Mouse (Mus musculus) CH12.LX (cell line): Measurements from ENCODE around the gene Ttll5. TPM values are rescaled to one million over a fixed set of nuclear protein-coding genes. Genes with fewer than 3 reads are reported as not detected.
A peak's percentile ranks its signal among the peaks of the same experiment; 100 is the strongest.

Experiments used
- DNase-seq: peaks from one replicate; pipeline ENCODE4 v3.0.0-alpha.2; 2013; ENCODE audit errors: extremely low read depth
- H3K27ac ChIP-seq: 2 replicates; pipeline ENCODE4 v1.5.1; 2012; ENCODE audit warnings: low read depth, mild to moderate bottlenecking, control low read depth, moderate library complexity; ENCODE audit not compliant: insufficient read depth
- H3K27me3 ChIP-seq: replicated peaks from 2 replicates; pipeline ENCODE3; 2012; ENCODE audit warnings: inconsistent platforms
- H3K36me3 ChIP-seq, 2 experiments: replicated peaks in 1 of 2; 2 replicates each; pipeline versions ENCODE3 to v1.6.1; 2012; ENCODE audit warnings: inconsistent platforms in 1 of 2, low read length in 1 of 2, mild to moderate bottlenecking in 1 of 2, mixed read lengths in 1 of 2, moderate library complexity in 1 of 2; ENCODE audit not compliant: control insufficient read depth in 1 of 2, insufficient read depth in 1 of 2
- H3K4me1 ChIP-seq, 2 experiments: 2 replicates each; pipeline ENCODE4 v1.6.1; 2012; ENCODE audit warnings: inconsistent platforms in 1 of 2, moderate library complexity in 1 of 2; ENCODE audit not compliant: insufficient read depth in 2 of 2, control insufficient read depth in 1 of 2
- H3K4me2 ChIP-seq: 2 replicates; pipeline ENCODE4 v1.6.1; 2012; ENCODE audit warnings: low read depth, mild to moderate bottlenecking, control low read depth; ENCODE audit not compliant: poor library complexity, insufficient read depth, severe bottlenecking
- H3K4me3 ChIP-seq, 3 experiments: fragments of 150-350 bp in 1 of 3; sonication (generic) in 1 of 3; replicated peaks in 1 of 3; 2 replicates each; pipeline versions ENCODE3 to v1.5.1; 2011 to 2012; ENCODE audit warnings: low read depth in 2 of 3, low read length in 2 of 3, mild to moderate bottlenecking in 2 of 3, moderate library complexity in 2 of 3, control low read depth in 1 of 3, improper control_type of control experiment in 1 of 3, inconsistent platforms in 1 of 3, mixed read lengths in 1 of 3; ENCODE audit not compliant: poor library complexity in 1 of 3
- H3K79me2 ChIP-seq: replicated peaks from 2 replicates; pipeline ENCODE4 v1.6.1; 2012; ENCODE audit warnings: mild to moderate bottlenecking, moderate library complexity; ENCODE audit not compliant: control insufficient read depth, poor library complexity, insufficient read depth, severe bottlenecking; ENCODE audit errors: extremely low read depth
- H3K9ac ChIP-seq: 2 replicates; pipeline ENCODE4 v1.6.1; 2012; ENCODE audit warnings: low read depth, mild to moderate bottlenecking, control low read depth, moderate library complexity; ENCODE audit not compliant: insufficient read depth
- H3K9me3 ChIP-seq: replicated peaks from 2 replicates; pipeline ENCODE3; 2012; ENCODE audit warnings: low read length, inconsistent platforms, mixed read lengths
- BHLHE40 ChIP-seq: IDR thresholded peaks from 2 replicates; pipeline ENCODE4 v1.6.1; 2011; ENCODE audit warnings: mild to moderate bottlenecking, low read depth, low read length, improper control_type of control experiment
- CHD2 ChIP-seq: IDR thresholded peaks from 2 replicates; pipeline ENCODE4 v1.6.1; 2011; ENCODE audit warnings: low read length, improper control_type of control experiment
- E2F4 ChIP-seq: IDR thresholded peaks from 2 replicates; pipeline ENCODE4 v1.6.1; 2011; ENCODE audit warnings: low read depth, low read length, improper control_type of control experiment; ENCODE audit not compliant: insufficient replicate concordance
- ELF1 ChIP-seq: IDR thresholded peaks from 2 replicates; pipeline ENCODE4 v1.6.1; 2014; ENCODE audit warnings: low read depth, mild to moderate bottlenecking, inconsistent platforms, low read length, improper control_type of control experiment
- GABPA ChIP-seq: IDR thresholded peaks from 2 replicates; pipeline ENCODE4 v1.6.1; 2012; ENCODE audit warnings: low read depth, low read length, improper control_type of control experiment, inconsistent platforms; ENCODE audit not compliant: insufficient replicate concordance
- JUN ChIP-seq: IDR thresholded peaks from 2 replicates; pipeline ENCODE4 v1.6.1; 2011; ENCODE audit warnings: low read depth, mild to moderate bottlenecking, low read length, improper control_type of control experiment, moderate library complexity; ENCODE audit not compliant: insufficient read depth
- JUND ChIP-seq: conservative IDR thresholded peaks from 2 replicates; pipeline ENCODE4 v1.6.1; 2011; ENCODE audit warnings: low read depth, low read length, improper control_type of control experiment
- KAT2A ChIP-seq: IDR thresholded peaks from 2 replicates; pipeline ENCODE4 v1.6.1; 2012; ENCODE audit warnings: low read length, improper control_type of control experiment, inconsistent platforms; ENCODE audit not compliant: insufficient replicate concordance
- MAFK ChIP-seq: IDR thresholded peaks from 2 replicates; pipeline ENCODE4 v1.6.1; 2011; ENCODE audit warnings: low read length, improper control_type of control experiment; ENCODE audit not compliant: insufficient replicate concordance
- MAX ChIP-seq: IDR thresholded peaks from 2 replicates; pipeline ENCODE4 v1.6.1; 2011; ENCODE audit warnings: low read length, improper control_type of control experiment
- MAZ ChIP-seq: IDR thresholded peaks from 2 replicates; pipeline ENCODE4 v1.6.1; 2012; ENCODE audit warnings: low read depth, mild to moderate bottlenecking, inconsistent platforms, low read length, improper control_type of control experiment, moderate library complexity
- MEF2A ChIP-seq: IDR thresholded peaks from 2 replicates; pipeline ENCODE4 v1.6.1; 2014; ENCODE audit warnings: low read depth, mild to moderate bottlenecking, inconsistent platforms, low read length, improper control_type of control experiment, borderline replicate concordance
- MYC ChIP-seq: IDR thresholded peaks from 2 replicates; pipeline ENCODE4 v1.6.1; 2011; ENCODE audit warnings: low read depth, mild to moderate bottlenecking, improper control_type of control experiment, low read length
- NELFE ChIP-seq: IDR thresholded peaks from 2 replicates; pipeline ENCODE4 v1.6.1; 2011; ENCODE audit warnings: low read depth, low read length, improper control_type of control experiment
- POLR2A ChIP-seq: IDR thresholded peaks from 2 replicates; pipeline ENCODE4 v1.6.1; 2011; ENCODE audit warnings: low read depth, mild to moderate bottlenecking, improper control_type of control experiment, low read length
- POLR2AphosphoS2 ChIP-seq: IDR thresholded peaks from 2 replicates; pipeline ENCODE4 v1.6.1; 2011; ENCODE audit warnings: low read depth, low read length, improper control_type of control experiment
- RAD21 ChIP-seq: IDR thresholded peaks from 2 replicates; pipeline ENCODE4 v1.6.1; 2011; ENCODE audit warnings: low read depth, mild to moderate bottlenecking, low read length, improper control_type of control experiment, moderate library complexity
- SIN3A ChIP-seq: IDR thresholded peaks from 2 replicates; pipeline ENCODE4 v1.6.1; 2012; ENCODE audit warnings: low read length, improper control_type of control experiment, inconsistent platforms
- SMC3 ChIP-seq: IDR thresholded peaks from 2 replicates; pipeline ENCODE4 v1.6.1; 2011; ENCODE audit warnings: low read depth, low read length, improper control_type of control experiment
- TCF12 ChIP-seq: IDR thresholded peaks from 2 replicates; pipeline ENCODE4 v1.6.1; 2014; ENCODE audit warnings: low read depth, mild to moderate bottlenecking, inconsistent platforms, low read length, improper control_type of control experiment
- UBTF ChIP-seq: IDR thresholded peaks from 2 replicates; pipeline ENCODE4 v1.6.1; 2012; ENCODE audit warnings: low read depth, mild to moderate bottlenecking, inconsistent platforms, low read length, improper control_type of control experiment, moderate library complexity
- USF1 ChIP-seq: IDR thresholded peaks from 2 replicates; pipeline ENCODE4 v1.6.1; 2014; ENCODE audit warnings: low read depth, mild to moderate bottlenecking, inconsistent platforms, low read length, improper control_type of control experiment
- USF2 ChIP-seq: conservative IDR thresholded peaks from 2 replicates; pipeline ENCODE4 v1.6.1; 2011; ENCODE audit warnings: low read depth, low read length, improper control_type of control experiment
- ZC3H11A ChIP-seq: IDR thresholded peaks from 2 replicates; pipeline ENCODE4 v1.6.1; 2012; ENCODE audit warnings: low read depth, mild to moderate bottlenecking, inconsistent platforms, low read length, improper control_type of control experiment
- ZMIZ1 ChIP-seq: IDR thresholded peaks from 2 replicates; pipeline ENCODE4 v1.6.1; 2012; ENCODE audit warnings: low read depth, mild to moderate bottlenecking, inconsistent platforms, low read length, improper control_type of control experiment
- dilution Hi-C: fragments of 300-500 bp; cut with MboI; formaldehyde crosslinking; loops from 2 replicates; pipeline ENCODE4 v1.14.3; 2020; ENCODE audit warnings: low sequenced_read_pairs; ENCODE audit not compliant: extremely low pct_unique_long_range_greater_than_20kb, extremely low pct_ligation_motif_present
- in situ Hi-C: fragments of 300-500 bp; cut with MboI; formaldehyde crosslinking; loops from 3 replicates; pipeline ENCODE4 v1.14.3; 2019; ENCODE audit warnings: low sequenced_read_pairs, low pct_ligation_motif_present, low pct_unique_long_range_greater_than_20kb, mixed read lengths
- polyA plus RNA-seq: library from polyadenylated mRNA; unstranded; fragments of >175 nt; gene quantifications from 2 replicates; pipeline ENCODE4 v1.2.1, GENCODE M21; 2012; ENCODE audit warnings: low read depth; ENCODE audit not compliant: insufficient read length
- total RNA-seq, 2 experiments: library from RNA; depleted of rRNA; stranded (reverse); fragments of 300-350 nt in 1 of 2; fragments of >200 nt in 1 of 2; gene quantifications; 2 replicates each; pipeline ENCODE4 v1.2.3; 2012 to 2014

The Ttll5 gene
- total and polyA plus RNA-seq, 3 experiments, result 5.7 to 14.0 (median 8.7) TPM

GRCm38 (mm10) chr12:85964436-85964835, 140.0 kb downstream of the Ttll5 start:
- Histone ChIP-seq H3K9ac (no peak overlapping the region), H3K27ac (no peak overlapping the region), H3K27me3 (no peaks in the 10 kb centered on the region), H3K4me3 (no peak overlapping the region), H3K79me2 (no peaks in the 10 kb centered on the region), H3K9me3 (no peaks in the 10 kb centered on the region), H3K4me1 (peaks cover 0 to 19% of the 10 kb centered on the region in 2 experiments; a peak in 2 of 4 replicates), H3K36me3 (peaks cover 6 to 13% of the 10 kb centered on the region in 2 experiments), H3K4me2 (no peak overlapping the region)
- TF ChIP-seq RAD21 (no peak), GABPA (no peak), POLR2A (no peak), MAFK (0 out of 2 replicates have a peak, but pooled peaks have one; percentile 48)
- DNase-seq, result no peak
- in situ Hi-C loops, result no loop called here
- dilution Hi-C loops, result no loop called here

- H3K27ac ChIP-seq, result no peak overlapping the region
- peaks cover 6 to 18% of the 10 kb centered on the region in 2 experiments for H3K36me3 ChIP-seq
- H3K4me2 ChIP-seq, result no peak overlapping the region
- in situ Hi-C loops, result no loop called here
- dilution Hi-C loops, result no loop called here
- no peak overlapping the region for H3K4me3 ChIP-seq
- H3K27me3 ChIP-seq, result no peaks in the 10 kb centered on the region
- H3K9ac ChIP-seq, result no peak overlapping the region
- H3K9me3 ChIP-seq, result no peaks in the 10 kb centered on the region
- no peaks in the 10 kb centered on the region for H3K79me2 ChIP-seq
- DNase-seq, result no peak
- no peak for TF ChIP-seq SIN3A
- TF ChIP-seq UBTF, result no peak
- no peak for TF ChIP-seq POLR2AphosphoS2
- TF ChIP-seq USF1, result no peak
- no peak for TF ChIP-seq BHLHE40
- no peak for TF ChIP-seq KAT2A
- TF ChIP-seq MYC, result no peak
- TF ChIP-seq ZC3H11A, result no peak
- no peak for TF ChIP-seq USF2
- no peak for TF ChIP-seq TCF12
- no peak for TF ChIP-seq NELFE
- peaks cover 0 to 19% of the 10 kb centered on the region in 2 experiments; a peak in 2 of 4 replicates for H3K4me1 ChIP-seq
Measured at GRCm38 (mm10) chr12:85967812-85968211, 143.4 kb downstream of the Ttll5 start.

GRCm38 (mm10) chr12:85968409-85968808, 143.9 kb downstream of the Ttll5 start:
- H3K4me1 ChIP-seq, result peaks cover 0 to 18% of the 10 kb centered on the region in 2 experiments; a peak in 2 of 4 replicates

More at GRCm38 (mm10) chr12:85968409-85968808, 143.9 kb downstream of the Ttll5 start:
- no peak overlapping the region for H3K4me2 ChIP-seq
- TF ChIP-seq MEF2A (no peak), ZMIZ1 (no peak), MAZ (no peak), MAX (no peak), POLR2AphosphoS2 (no peak), JUND (no peak), SMC3 (no peak), ELF1 (no peak), MAFK (no peak), CHD2 (no peak), E2F4 (no peak), JUN (no peak), GABPA (no peak)
- dilution Hi-C loops (no loop called here), in situ Hi-C loops (no loop called here)
- H3K9me3 ChIP-seq, result no peaks in the 10 kb centered on the region
- no peak overlapping the region for H3K4me3 ChIP-seq
- DNase-seq, result no peak
- no peak overlapping the region for H3K9ac ChIP-seq
- no peak overlapping the region for H3K27ac ChIP-seq
- H3K27me3 ChIP-seq, result no peaks in the 10 kb centered on the region
- H3K79me2 ChIP-seq, result no peaks in the 10 kb centered on the region
- peaks cover 6 to 15% of the 10 kb centered on the region in 2 experiments for H3K36me3 ChIP-seq
